Mouse (Mus musculus) layer of hippocampus, adult 18-20 months (tissue): ENCODE measurements at regions not wholly inside any gene's neighbourhood (a gene's known extent, or its start where the extent isn't known, plus 50 kb on each side); places are given as distances from the start of the nearest gene placed in this dataset.

Experiments
- DNase-seq, 2 experiments: peaks; one replicate each; pipeline ENCODE4 v3.0.0; 2022; ENCODE audit warnings: low spot score in 2 of 2

DNA sequence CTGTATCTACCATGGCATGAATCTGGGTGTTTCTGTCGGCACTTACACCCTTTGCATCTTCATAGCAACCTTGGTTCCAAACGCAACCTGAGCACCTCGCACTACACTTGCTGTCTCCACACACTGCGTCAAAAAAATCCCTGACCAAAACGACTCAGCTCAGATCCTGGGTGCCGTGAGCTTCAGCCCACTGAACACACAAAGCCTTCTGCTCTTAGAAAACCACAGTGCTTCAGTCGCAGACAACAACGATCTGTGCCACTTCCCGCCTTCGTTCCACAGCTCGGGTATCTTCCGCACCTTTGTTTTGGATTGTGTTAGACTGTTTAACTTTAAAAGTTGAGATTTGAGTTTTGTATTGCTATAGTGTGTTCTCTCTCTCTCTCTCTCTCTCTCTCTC lies 105.7 kb downstream of the Sp3 start:
- DNase-seq, result no peak

DNA sequence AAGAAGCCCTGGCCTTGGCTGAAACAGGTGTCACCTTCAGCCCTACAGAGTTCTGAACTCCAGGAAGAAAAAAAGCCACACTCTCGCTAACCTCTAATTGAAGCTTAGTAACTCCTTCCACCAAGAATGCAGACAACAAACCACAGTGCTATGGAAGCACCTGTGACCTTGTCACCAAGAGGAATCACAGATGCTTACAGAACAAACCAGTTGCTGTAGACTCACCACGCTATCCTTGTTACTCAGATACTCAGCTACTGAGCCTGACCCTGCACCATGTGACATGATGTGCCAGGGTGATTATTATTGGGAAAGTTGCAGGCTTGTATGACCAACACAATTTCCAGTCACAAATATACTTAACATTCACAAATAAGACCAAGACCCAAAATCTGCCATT lies 104.6 kb downstream of the Sp3 start:
- no peak for DNase-seq

DNA sequence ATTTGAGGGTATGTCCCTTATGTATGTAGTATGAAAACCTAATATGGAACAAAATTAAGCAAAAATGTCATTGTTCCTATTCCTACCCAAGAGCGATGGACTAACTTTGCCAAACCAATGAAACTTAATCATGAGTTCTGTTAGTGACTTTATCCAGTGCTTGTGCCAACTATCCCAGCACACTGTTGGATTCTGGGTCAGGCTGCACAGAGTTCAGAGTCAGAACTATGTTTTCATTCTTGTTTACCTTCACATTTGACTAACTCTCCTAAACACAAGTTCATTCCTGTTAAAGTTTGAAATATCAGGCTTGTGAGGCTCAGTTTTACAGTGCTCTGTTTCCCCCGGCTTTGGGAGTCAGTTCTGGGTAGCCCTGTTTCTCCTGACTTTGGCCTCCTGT lies 100.2 kb downstream of the Sp3 start:
- no peak for DNase-seq

DNA sequence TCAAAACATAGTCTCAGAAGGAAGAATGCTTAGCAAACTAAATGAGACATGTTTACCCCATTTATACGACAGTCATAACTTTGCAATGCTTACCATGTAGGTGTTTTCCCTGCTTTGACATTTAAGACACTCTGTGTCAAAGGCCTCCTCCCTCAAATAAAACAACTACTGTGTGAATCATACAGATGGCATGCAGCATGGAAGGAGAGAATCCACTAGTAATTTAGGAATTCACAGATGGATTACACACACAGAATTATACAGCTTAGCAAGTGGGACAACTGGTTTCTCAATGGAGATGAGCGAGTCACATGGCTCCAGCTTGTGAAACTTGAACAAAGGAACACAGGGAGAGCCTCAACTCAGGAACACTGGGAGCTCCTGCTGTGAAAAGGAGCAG lies 98.7 kb downstream of the Sp3 start:
- DNase-seq, result no peak

DNA sequence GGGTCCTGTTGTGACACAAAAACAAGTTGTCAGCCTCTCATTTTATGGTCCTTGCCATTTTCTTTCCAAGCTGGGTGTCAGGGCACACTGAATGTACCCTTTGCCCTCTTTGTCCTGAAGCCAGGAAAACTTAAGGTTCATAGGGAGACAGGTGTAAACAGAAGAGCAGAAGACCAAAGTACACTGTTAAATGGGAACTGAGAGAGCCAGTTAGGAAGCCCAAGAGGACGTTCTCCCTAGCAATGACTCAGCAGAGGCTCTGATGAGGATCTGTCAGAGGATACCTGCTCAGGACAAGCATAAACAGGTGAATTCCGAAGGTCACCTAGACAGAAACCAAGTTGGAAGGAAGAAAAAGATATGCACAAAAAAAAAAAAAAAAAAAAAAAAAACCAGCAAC lies 94.0 kb downstream of the Sp3 start:
- no peak for DNase-seq
